Mouse (Mus musculus) thymus, postnatal 36 days (tissue): ENCODE measurements around the gene Grem1.

Experiments used
- DNase-seq, 2 experiments: peaks; one replicate each; pipeline ENCODE4 v3.0.0; 2022; ENCODE audit warnings: mixed read lengths in 2 of 2

Gene Grem1

GRCm38 (mm10) chr2:113758311-113759161 lies at the start of gene Grem1:
Grem1 (minus strand) TSS chr2:113758646.
- DNase-seq = no peak

GRCm38 (mm10) chr2:113807640-113808039 lies 49.2 kb upstream of the Grem1 start:
- DNase-seq = peak; percentile 26 to 27

- DNase-seq = no peak
Measured at GRCm38 (mm10) chr2:113806851-113807577, 48.6 kb upstream of the Grem1 start.

- DNase-seq = no peak
Measured at GRCm38 (mm10) chr2:113805765-113806164, 47.3 kb upstream of the Grem1 start.

GRCm38 (mm10) chr2:113803753-113804152 lies 45.3 kb upstream of the Grem1 start:
- no peak for DNase-seq

GRCm38 (mm10) chr2:113800846-113801245 lies 42.4 kb upstream of the Grem1 start:
- no peak for DNase-seq

GRCm38 (mm10) chr2:113798605-113799004 lies 40.2 kb upstream of the Grem1 start:
- no peak for DNase-seq

- no peak for DNase-seq
Measured at GRCm38 (mm10) chr2:113795186-113795585, 36.7 kb upstream of the Grem1 start.

- no peak for DNase-seq
Measured at GRCm38 (mm10) chr2:113793521-113793920, 35.1 kb upstream of the Grem1 start.

GRCm38 (mm10) chr2:113788821-113789387 lies 30.5 kb upstream of the Grem1 start:
- no peak for DNase-seq

GRCm38 (mm10) chr2:113787882-113788281 lies 29.4 kb upstream of the Grem1 start:
- DNase-seq = no peak

GRCm38 (mm10) chr2:113784851-113785250 lies 26.4 kb upstream of the Grem1 start:
- DNase-seq = no peak

GRCm38 (mm10) chr2:113781521-113781920 lies 23.1 kb upstream of the Grem1 start:
- no peak for DNase-seq

GRCm38 (mm10) chr2:113781107-113781506 lies 22.7 kb upstream of the Grem1 start:
- no peak for DNase-seq

GRCm38 (mm10) chr2:113779336-113779735 lies 20.9 kb upstream of the Grem1 start:
- DNase-seq = no peak

- no peak for DNase-seq
Measured at GRCm38 (mm10) chr2:113778036-113778435, 19.6 kb upstream of the Grem1 start.

- no peak for DNase-seq
Measured at GRCm38 (mm10) chr2:113776297-113776696, 17.9 kb upstream of the Grem1 start.

- DNase-seq = no peak
Measured at GRCm38 (mm10) chr2:113774150-113774805, 15.8 kb upstream of the Grem1 start.

GRCm38 (mm10) chr2:113768541-113769303 lies 10.3 kb upstream of the Grem1 start:
- no peak for DNase-seq

- DNase-seq = no peak
Measured at GRCm38 (mm10) chr2:113765885-113766284, 7.4 kb upstream of the Grem1 start.

GRCm38 (mm10) chr2:113764968-113765367 lies 6.5 kb upstream of the Grem1 start:
- DNase-seq = no peak
